Mouse (Mus musculus): Measurements from ENCODE around the gene Trim60.
"Not testable (repeated sequence)": the region's sequence is repeated elsewhere in the genome, so short reads cannot be mapped to it uniquely, and the experiment has no call there.

Trim60 gene

DNA sequence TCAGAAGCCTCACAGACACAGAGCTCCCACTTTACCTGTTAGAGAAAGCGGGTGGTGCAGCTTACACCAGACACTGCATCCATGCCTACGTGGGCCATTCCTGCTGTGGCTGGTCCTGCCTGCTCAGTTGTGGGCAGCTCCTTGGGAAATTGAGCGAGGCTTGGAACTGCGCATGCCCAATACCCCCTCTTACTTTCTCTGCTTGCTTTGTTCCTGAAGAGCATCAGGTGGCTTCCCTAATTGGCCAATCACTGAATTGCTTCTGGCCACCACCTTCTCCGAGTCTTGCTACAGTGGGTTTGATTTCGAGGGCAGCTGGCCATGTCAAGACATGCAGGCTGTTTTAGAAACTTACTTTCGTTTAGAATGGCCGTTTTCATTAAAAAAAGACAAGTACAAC, at the start of gene Trim60, which contains the start of gene Trim61:
Trim60 (minus strand) TSS at position 162 of the 400 bp plus-strand sequence.
Trim61 (minus strand) TSS at position 101 of the 400 bp plus-strand sequence.
- no peak for DNase-seq (ENCODE audit: low spot score)

DNA sequence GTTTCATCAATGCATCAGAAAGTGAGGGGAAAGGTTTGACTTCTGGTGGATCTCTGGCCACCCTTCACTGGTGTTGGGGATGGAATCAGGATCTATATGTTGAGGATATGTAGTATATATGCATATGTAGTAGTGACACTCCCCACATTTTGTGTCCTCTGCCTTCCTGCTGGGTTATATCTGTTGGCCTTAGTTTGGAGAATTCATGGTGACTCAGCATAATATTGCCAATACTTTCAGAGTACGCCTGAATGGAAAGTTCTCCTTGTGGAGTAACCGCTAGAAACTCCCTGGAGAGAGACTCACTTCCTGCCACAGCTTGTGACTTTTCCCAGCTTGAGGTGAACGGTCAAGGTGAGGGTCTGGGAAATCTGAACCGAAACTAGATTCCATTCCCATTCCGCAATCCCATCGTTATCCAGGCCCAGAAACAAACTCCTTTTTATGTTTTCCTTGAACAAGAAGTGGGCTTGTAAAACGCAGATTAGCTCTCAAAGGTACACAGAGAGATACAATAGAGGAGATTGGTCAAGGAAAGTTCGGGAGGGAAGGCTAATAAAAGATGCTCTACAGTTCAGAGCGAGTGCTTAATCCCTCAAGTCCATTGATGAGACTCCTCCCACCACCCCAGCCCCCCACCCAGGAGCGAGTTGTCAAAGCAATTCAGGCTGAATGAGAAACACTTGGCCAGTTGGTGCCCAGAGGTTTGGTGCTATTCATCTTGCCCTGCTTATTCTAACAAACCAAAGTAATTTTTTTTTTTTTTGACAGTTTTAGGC, 49.5 kb upstream of the Trim60 start:
- no peak for DNase-seq (ENCODE audit: low spot score)

DNA sequence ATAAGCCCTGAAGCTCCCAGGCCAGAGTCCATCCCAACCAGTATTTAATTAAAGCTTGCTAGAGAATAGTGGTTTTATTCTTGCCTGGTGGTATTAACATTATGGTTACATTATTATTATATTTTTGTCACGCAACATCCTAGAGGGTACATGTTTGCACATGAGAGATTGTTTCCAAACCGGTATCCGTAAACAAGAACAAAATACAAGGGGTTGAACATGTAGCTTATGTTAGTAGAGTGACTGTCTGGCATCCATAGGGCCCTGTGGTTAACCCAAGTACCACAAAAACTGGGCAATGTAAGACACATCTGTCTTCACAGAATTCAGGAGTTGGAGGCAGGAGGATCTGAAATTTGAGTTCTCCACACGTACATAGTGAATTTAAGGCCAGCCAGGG, 48.6 kb upstream of the Trim60 start:
- no peak for DNase-seq (ENCODE audit: low spot score)

DNA sequence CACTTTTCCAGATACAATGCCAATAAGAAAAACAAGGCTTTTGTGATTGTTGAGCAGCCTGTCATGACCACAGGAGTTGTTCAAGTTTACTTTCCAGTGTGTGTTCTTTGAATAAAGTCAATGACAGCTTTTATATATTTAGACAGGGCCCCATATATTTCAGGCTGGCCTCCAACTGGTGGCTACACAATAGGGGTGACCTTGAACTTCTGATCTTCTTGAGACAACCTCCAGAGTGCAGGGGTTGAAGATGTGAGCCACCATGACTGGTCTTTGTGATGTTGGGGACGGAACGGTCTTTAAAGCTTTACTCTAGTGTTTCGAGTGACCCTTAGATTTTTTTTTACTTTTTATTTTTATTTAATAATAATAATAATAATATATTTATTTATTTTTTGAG, 47.2 kb upstream of the Trim60 start:
- DNase-seq (ENCODE audit: low spot score) = no peak

DNA sequence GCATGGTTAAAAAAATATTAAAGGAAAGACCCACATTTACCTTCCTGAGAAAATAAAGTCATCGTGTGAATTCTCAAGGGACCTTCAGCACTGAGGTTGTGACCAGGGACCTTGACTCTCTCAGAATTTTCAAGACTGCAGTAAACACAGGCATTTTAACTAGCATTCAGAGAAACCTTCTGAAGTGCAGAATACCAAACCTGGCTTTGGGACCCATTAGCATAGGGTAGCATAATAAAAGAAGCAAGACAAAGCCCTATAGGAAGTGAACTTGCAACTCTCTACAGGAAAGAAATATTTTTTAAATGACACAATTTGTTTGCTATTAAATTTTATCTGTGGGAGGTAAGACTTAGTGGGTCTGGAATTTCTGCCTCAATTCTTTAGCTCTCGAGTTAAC, 45.7 kb upstream of the Trim60 start:
- DNase-seq (ENCODE audit: low spot score) = no peak

DNA sequence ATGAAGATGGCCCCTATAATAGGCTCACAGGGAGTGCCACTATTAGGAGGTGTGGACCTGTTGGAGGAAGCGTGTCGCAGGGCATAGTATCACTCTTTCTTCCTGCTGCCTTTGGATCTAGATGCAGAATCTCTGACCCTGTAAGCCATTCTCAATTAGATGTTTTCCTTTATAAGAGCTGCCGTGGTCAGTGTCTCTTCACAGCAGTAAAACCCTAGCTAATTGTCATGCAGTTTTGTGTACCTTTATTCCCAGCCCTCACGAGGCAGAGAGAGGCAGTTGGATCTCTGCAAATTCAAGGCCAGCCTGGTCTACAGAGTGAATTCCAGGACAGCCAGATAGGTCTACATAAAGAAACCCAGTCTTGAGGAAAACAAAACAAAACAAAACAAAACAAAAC, 43.8 kb upstream of the Trim60 start:
- DNase-seq (ENCODE audit: low spot score) = no peak

DNA sequence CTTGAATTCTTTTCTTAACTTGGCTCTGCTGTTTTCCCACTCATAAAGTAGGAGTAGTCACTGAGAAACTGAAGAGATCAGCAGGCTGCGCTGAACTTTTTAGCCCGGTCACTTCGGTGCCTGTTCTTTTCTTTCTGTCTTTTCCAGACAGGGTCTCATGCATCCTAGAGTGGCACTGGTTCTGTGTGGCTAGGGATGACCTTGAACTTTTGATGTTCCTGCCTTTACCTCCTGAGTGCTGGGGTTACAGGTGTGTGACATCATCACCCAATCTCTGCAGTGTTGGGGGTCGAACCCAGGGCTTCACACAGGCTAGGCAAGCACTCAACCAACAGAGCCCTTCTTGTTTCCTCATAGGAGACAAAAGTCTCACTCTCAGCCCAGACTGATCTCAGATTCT, 38.3 kb upstream of the Trim60 start:
- no peak for DNase-seq (ENCODE audit: low spot score)

DNA sequence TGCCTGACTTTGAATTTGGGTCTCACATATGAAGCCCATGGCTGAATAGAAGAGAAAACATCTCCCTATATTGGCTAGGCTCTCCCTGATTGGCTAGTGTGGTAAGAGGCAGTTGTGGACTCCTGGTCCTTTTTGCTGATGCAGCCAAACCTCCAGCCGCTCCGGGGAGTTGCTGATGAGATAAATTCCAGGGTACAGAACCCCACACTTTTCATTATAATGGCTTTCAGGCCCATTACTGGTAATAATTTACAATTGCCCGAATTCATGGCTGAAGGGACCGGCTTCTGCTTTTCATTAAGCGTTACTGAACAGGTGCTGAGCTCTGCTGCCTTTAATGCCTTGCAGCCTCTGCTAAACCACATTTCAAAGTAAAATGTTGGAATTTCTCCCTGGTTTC, 35.6 kb upstream of the Trim60 start:
- DNase-seq (ENCODE audit: low spot score) = no peak

DNA sequence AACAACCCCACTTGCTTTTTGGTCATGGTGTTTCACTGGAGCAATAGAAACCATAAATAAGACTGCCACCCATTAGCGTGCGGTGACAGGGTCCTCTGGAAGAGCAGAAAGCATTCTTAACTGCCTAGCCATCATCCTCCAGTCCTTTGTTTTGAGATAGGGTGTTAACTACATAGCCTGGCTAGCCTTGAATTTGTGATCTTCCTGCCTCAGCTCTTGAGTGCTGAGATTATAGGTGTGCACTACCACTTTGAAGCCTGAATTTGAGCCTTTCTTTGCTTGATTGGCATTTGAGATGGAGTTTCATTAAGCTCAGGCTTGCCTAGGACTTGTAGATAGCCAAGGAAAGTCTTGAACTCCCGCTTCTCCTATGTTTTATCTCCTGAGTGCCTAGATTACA, 35.2 kb upstream of the Trim60 start:
- no peak for DNase-seq (ENCODE audit: low spot score)

DNA sequence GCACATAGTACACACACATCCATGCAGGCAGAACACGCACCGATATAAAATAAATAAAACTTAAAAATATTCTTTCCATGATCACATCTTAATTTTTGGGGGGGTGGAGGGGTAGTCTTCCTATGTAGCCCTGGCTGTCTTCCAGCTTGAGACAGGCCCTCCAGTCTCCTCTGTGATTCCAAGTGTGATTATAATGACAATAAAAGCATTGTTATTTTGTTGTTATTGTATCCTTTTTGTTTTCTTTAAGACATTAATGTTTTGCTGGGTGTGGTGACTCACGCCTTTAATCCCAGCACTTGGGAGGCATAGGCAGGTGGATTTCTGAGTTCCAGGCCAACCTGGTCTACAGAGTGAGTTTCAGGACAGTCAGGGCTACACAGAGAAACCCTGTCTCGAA, 29.4 kb upstream of the Trim60 start:
- DNase-seq (ENCODE audit: low spot score) = no peak

DNA sequence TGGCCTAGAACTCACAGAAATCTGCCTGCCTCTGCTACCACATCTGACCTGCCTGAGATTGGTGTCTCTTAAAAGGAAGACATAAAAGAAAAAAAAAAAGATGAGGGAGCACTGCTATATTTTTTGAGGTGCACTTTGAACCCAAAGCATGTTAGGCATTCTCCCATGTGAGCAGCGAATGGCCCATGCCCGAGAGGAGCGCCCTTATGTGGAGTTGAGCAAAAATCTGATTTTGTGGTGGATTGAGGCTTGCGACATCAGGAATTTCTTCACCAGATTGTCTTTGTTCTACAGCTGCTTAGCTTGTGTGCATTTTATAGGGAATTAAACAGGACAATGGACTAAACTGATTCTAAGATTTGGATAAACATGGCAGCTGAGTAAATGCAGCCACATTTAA, 28.8 kb upstream of the Trim60 start:
- DNase-seq (ENCODE audit: low spot score) = no peak

DNA sequence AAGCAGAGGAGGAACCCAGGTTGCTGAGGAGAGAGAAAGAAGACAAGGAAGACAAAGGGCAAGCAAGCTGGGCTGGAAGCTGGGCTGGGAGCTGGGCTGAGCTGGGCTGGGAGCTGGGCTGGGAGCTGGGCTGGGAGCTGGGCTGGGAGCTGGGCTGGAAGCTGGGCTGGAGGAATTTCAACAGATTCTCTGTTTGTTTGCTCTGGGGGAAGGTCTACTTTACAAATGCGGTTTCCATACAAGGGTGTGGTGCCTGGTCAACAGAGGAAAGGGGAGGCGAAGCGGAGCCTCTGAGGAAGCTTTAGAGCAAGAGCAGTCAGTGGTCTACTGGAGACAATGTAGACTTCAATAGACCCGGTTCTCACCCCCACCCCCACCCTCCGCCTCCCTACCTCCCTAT, 28.2 kb upstream of the Trim60 start:
- DNase-seq (ENCODE audit: low spot score) = no peak

DNA sequence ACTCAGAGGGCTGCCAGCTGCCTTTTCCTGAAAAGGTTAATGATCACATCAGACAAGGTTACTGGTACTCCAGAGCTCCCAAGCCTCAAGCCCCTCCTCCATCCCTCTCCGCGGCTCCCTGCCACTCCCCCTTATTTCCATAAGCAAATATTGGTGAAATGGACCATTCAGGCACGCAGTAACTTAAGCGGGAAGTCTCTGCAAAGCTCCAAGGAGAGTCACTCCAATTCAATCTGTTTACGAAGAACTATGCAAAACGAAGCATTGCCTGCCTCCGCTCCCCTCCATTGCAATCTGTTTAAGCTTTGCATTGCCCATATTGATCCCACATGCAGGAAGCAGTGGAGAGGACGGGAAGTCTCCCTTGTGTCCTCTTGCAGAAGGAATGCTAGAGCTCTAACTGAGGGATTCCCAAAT, 18.7 kb upstream of the Trim60 start, which contains the start of gene Apela:
Apela (minus strand) TSS at position 220 of the 417 bp plus-strand sequence.
- no peak for DNase-seq (ENCODE audit: low spot score)

DNA sequence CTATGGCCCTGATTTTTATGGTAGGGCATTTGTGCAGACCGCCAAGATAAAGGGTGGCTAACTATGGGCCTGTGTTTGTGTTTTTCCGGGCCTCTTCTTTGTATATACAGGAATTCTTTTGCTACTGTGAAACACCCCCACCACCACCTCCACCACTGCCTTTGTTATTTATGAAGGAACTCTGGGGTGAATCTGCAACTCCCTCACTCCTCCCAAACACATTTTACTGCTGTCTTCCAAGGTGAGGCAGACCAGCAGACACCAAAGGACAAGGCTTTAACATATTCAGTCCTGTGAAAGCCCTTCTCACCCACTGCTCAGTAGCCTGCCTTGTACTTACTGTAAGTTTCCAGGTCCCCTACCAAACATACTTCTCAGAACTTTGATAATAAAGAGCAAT, 15.8 kb upstream of the Trim60 start:
- DNase-seq (ENCODE audit: low spot score) = no peak

DNA sequence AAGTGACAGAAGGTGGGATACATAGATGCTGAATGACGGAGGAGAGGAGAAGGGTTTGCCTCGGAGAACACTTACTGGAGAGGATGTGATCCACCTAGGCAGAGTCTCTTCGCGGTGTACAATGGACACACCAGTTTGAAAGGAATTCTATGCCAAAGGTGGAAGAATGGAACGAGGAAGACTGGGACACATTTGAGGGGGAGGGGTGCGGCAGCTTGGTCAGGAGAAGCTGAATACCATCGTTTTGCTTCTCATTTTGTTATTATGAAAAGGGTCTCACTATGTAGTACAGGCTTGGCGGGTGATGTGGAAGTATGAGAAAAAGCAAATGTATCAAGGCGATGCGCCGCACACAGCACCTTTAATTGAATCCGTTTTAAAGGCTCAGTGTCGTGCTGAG, 14.7 kb upstream of the Trim60 start:
- DNase-seq (ENCODE audit: low spot score) = no peak

DNA sequence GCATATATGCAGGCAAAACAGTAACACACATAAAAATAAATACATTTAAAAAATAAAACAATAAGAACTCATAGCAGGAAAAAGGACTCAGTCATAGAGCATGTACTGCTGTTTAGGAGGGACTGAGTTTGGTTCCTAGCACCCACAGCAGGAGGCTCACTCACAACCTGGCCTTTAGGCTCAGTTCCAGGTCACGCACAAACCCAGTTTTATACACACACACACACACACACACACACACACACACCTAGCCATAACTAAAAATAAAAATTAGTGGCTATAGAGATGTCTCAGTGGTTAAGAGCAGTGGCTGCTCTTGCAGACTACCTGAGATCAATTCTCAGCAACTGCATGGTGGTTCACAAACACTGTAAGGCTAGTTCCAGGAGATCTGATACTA, 13.7 kb upstream of the Trim60 start:
- DNase-seq (ENCODE audit: low spot score) = no peak

DNA sequence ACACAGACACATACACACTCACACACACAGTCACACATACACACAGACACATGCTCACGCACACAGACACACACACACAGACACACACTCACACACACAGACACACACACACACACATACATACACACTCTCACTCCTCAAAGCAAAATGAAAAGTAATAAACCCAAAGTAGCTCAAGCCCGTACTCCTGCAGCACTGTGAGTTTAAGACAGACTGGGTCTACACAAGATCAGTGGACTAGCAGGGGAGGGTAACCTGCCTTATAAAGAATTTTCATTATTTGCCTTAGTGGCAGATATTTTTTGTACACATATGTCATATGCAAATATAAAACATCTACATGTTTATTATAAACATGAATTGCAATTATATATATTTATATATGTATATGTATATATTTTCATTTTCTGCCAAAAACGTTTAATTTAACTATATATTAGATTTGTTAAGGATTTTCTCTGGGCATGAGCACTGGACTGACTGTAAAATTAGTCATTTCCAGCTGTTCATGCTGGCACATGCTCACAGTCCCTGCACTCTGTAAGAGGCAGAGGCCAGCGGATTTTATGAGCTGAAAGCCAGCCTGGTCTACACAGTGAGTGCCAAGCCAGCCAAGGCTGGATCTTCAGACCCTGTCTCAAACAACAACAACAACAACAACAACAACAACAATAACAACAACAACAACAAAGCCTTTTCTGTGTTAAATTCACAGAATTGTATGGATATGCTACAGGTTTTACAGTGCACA, 12.5 kb upstream of the Trim60 start:
- no peak for DNase-seq (ENCODE audit: low spot score)

DNA sequence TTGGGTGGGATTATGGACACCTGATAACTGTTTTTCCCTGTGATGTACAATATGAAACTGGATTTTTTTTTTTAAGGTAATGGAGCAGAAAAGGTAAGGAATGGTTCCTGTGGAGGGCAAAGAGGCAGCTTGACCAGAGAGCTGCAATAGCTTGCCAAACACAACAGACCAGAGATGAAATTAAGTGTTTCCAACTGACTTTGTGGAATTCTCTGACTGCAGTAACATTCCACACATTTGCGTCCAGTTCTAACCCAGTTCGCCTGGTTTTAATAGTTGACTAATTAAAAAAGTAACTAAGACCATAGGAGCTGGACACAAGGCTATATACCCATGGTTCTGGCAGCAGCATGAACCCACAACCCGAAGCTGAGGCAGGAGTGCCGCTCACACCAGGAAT, 11.4 kb upstream of the Trim60 start:
- DNase-seq (ENCODE audit: low spot score) = no peak

DNA sequence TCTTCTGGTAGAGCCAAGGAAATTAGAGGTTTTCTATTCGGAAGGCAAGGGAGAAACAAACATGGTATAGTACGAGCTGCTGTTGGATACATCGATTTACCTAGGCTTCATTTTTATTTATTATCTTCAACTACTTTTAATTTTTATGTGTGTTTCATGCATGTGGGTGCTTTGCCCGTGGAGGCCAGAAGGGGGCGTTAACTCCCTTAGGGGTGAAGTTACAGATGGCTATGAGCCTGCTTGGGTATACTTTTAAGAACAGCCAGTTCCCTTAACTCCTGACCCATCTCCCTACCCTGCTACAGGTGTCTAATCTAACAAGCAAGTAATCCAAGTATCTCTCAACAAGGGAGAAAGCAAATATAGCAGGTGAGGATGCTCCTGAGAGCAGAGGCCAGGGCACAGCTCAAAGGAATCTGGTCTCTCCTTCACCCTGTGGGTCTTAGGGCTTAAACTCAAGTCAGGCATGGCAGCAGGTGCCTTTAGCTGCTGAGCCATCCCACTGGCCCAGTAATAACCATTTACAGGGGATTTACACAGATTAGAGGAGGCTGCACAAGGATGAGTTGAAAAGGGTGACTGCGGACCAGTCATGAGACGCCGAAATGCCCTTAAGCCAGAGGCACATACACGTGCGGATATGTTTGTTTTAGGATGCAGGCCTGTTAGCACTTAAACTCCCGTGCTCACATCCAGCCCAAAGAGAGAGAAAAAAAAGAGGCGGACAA, 10.7 kb upstream of the Trim60 start:
- no peak for DNase-seq (ENCODE audit: low spot score)

DNA sequence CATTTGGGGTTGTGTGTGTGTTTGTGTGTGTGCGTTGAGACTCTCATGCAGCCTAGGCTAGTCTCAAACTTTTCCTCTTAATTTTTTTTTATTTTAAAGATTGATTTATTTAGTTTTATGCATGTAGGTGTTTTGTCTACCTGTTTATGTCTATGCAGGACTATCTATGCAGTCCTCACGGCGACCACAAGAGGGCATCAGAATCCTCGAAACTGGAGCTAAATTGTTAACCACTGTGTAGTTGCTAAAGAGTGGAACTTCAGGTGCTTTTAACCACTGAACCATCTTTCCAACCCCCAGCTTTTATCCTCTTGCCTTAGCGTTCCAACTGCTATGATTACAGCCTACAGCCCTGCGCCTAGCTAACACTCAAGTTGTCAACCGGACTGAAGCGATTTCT, 4.1 kb upstream of the Trim60 start:
- no peak for DNase-seq (ENCODE audit: low spot score)

DNA sequence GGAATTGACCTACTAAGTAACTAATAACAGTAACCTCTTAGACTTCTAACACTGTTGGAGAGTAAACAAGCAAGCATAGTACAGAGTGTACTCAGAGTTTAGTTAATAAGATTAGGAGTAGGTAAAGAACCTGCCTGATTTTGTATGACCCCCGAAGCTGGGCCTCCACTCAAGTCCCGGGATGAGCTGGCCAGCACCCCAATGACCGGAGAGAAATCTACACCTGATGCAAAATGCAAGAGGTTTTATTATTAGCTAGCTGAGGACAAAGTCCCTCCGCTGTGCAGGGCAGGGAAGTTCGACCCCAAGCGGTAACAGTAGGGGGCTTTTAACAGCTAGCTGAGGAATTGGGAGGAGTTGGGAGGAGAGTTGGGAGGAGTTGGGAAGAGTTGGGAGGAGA, 10.8 kb downstream of the Trim60 start:
- not testable (repeated sequence) for DNase-seq (ENCODE audit: low spot score)

DNA sequence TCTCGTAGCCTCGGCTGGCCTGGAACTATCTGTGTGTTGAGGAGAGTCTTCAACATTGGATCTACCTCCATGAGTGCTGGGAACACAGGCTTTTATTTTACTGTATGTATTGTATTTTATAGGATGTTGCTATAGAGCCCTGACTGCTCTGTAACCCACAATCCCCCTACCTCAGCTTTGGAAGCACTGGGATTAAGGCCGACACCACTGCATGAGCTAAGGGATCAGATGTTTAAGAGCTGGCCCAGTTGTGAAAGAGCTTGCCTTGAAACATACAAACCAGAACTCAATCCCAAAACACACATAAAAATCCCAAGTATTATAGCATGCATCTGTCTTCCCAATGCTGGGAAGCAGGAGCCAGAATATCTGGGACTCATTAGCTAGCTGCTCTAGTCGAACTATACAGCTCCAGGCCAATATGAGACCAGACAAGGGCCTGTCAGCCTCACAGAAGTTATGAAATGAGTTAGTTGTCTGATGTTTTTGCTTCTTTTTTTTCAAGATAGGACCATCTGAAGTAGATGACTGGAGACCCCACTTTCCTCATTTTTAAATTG, 19.5 kb downstream of the Trim60 start:
- DNase-seq (ENCODE audit: low spot score) = no peak

DNA sequence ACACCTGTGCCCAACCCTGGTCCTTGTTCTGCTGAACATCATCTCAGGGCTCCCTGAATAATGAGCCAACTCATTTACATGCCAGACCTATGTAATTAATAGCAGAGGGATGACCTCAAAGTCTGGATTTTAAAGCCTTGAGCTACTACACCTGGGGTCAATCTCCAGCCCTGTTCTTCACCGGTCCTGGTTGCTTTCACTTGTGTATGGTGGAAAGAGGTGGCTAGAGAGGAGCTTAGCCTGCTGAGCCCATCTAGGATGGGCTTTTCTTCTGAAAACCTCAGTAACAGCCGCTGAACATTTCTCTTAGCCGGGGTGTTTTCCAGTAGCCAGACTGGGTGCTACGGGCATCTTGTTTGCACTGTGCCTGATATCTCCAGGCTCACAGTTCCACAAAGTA, 30.7 kb downstream of the Trim60 start, which contains the start of gene Trim75:
Trim75 (minus strand) TSS at position 101 of the 400 bp plus-strand sequence.
- DNase-seq (ENCODE audit: low spot score) = no peak

Data from MN1 (cell line).